Mouse (Mus musculus) forebrain, postnatal 0 days (tissue): ENCODE measurements at regions not wholly inside any gene's neighbourhood (a gene's known extent, or its start where the extent isn't known, plus 50 kb on each side); places are given as distances from the start of the nearest gene placed in this dataset.

ENCODE experiments used
- ATAC-seq: fragments of 200-750 bp; cut with Nextera tagmentation; 2 replicates; pipeline ENCODE4 v1.8.0; 2017; ENCODE audit warnings: mild to moderate bottlenecking, moderate library complexity
- DNase-seq: peaks from one replicate; pipeline ENCODE4 v3.0.0-alpha.2; 2015
- H3K27ac ChIP-seq: fragments of 300-500 bp; sonication (generic); 2 replicates; pipeline ENCODE4 v1.5.1; 2014; ENCODE audit warnings: low read depth, mild to moderate bottlenecking, antibody characterized with exemption, low read length, moderate library complexity, mixed read lengths
- H3K27me3 ChIP-seq: fragments of 300-500 bp; sonication (generic); 2 replicates; pipeline ENCODE4 v1.6.1; 2014; ENCODE audit warnings: mild to moderate bottlenecking, low read length, mixed read lengths; ENCODE audit not compliant: insufficient read depth
- H3K36me3 ChIP-seq: fragments of 300-500 bp; sonication (generic); 2 replicates; pipeline ENCODE4 v1.6.1; 2014; ENCODE audit warnings: mild to moderate bottlenecking, moderate library complexity; ENCODE audit not compliant: insufficient read depth
- H3K4me1 ChIP-seq: fragments of 300-500 bp; sonication (generic); 2 replicates; pipeline ENCODE4 v1.6.1; 2014; ENCODE audit warnings: antibody characterized with exemption; ENCODE audit not compliant: insufficient read depth
- H3K4me2 ChIP-seq: fragments of 300-500 bp; sonication (generic); 2 replicates; pipeline ENCODE4 v1.6.1; 2014; ENCODE audit warnings: low read depth, mild to moderate bottlenecking, moderate library complexity
- H3K4me3 ChIP-seq: fragments of 300-500 bp; sonication (generic); 2 replicates; pipeline ENCODE4 v1.5.1; 2014; ENCODE audit warnings: low read depth, low read length, mixed read lengths
- H3K9ac ChIP-seq: fragments of 300-500 bp; sonication (generic); 2 replicates; pipeline ENCODE4 v1.6.1; 2014; ENCODE audit warnings: mild to moderate bottlenecking
- H3K9me3 ChIP-seq: fragments of 300-500 bp; sonication (generic); 2 replicates; pipeline ENCODE4 v1.6.1; 2016; ENCODE audit warnings: low read length
- CTCF ChIP-seq: sonication (generic); IDR thresholded peaks from 2 replicates; pipeline ENCODE4 v1.5.1; 2016; ENCODE audit warnings: antibody characterized with exemption, control low read depth, low read depth
- WGBS: fragments of 180-500 bp; shearing (Covaris S2); extraction: QIAGEN DNeasy Blood & Tissue Kit; methylation state at CpG from one replicate; pipeline ENCODE4 v1.1.7; 2014; 5-methylcytosine and 5-hydroxymethylcytosine counted together

DNA sequence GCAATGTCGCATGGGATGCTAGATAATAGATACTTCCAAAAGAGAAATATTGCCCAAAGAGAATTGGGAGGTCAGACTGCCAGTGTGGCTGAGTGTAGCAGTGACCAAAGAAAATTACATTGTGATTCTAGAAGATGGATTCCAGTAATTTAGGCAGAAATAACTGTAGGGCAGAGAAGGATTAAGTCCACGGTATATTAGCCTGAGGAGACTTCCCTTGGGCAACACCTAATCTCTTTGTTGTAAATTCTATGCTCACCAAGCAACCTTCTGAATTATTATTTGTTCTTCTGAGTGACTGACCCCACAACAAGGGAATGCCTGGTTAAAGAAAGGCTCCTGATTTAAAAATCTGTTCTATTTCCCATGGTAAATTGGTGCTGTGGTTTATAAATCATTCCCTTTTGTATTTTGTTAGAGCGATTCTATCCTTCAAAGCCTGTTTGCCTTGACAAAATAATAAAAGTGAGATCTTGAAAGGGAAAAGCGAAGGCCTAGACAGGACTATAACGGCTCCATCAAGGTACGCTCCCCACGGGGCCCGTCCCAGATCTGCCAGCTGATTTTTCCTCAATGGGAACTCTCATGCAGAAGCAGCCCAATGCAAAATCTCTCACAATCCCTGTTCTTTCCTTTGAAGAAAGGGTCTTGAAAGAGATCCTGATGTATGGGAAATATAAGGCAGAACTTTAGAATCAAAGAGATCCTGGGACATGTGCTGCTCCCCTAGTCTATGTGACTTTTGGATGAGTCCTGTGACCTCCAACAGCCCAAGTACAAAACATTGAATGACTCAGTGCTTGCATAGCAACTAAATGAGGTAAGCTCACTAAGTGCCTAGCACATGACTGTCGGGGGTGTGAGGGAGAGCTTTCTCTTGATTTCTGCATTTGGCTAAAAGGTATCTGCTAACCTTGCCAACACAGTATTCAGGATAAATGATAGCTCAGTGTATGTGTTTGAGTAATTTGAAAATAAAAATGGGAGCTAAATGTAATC, 90.6 kb upstream of the Map3k7 start:
- no peaks in the 10 kb centered on the region for H3K27me3 ChIP-seq
- 33% methylated on average over 9 of the region's 9 CpGs for WGBS
- no peaks in the 10 kb centered on the region for H3K9me3 ChIP-seq
- DNase-seq (peak; percentile 5), ATAC-seq (peak; percentile 32; the same call in 1 of the 2 replicates)
- no peak overlapping the region for H3K27ac ChIP-seq
- TF ChIP-seq CTCF: no peak
- H3K9ac ChIP-seq: no peak overlapping the region
- H3K4me1 ChIP-seq: no peaks in the 10 kb centered on the region; the same call in 1 of the 2 replicates
- no peaks in the 10 kb centered on the region for H3K36me3 ChIP-seq
- H3K4me3 ChIP-seq: no peak overlapping the region
- H3K4me2 ChIP-seq: no peak overlapping the region

DNA sequence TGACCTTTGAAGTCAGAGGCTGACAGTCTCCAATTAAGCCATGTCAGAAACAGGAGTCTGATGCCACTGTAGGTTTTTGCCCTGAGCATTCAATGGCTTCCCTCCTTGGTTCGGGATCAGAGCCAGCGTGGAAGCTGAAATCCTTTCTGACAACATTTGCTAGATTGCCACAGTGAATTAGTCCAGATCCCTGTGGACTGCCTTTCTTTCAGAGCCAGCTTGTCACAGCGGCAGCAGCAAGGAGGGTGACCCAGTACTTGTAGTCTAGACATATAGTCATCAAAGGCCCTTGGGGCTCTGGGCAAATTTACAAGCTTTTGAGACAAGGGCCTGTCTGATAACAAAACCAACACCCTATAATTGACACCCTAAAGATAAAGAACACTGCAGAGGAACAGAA, 86.5 kb upstream of the Map3k7 start:
- peak; percentile 5 for DNase-seq
- Histone ChIP-seq H3K27me3 (no peaks in the 10 kb centered on the region), H3K36me3 (no peaks in the 10 kb centered on the region), H3K4me3 (no peak overlapping the region), H3K9ac (no peak overlapping the region), H3K9me3 (no peaks in the 10 kb centered on the region), H3K4me2 (no peak overlapping the region), H3K4me1 (no peaks in the 10 kb centered on the region; the same call in 1 of the 2 replicates), H3K27ac (no peak overlapping the region)
- 33% methylated on average over 3 of the region's 3 CpGs for WGBS
- ATAC-seq: no peak
- no peak for TF ChIP-seq CTCF

DNA sequence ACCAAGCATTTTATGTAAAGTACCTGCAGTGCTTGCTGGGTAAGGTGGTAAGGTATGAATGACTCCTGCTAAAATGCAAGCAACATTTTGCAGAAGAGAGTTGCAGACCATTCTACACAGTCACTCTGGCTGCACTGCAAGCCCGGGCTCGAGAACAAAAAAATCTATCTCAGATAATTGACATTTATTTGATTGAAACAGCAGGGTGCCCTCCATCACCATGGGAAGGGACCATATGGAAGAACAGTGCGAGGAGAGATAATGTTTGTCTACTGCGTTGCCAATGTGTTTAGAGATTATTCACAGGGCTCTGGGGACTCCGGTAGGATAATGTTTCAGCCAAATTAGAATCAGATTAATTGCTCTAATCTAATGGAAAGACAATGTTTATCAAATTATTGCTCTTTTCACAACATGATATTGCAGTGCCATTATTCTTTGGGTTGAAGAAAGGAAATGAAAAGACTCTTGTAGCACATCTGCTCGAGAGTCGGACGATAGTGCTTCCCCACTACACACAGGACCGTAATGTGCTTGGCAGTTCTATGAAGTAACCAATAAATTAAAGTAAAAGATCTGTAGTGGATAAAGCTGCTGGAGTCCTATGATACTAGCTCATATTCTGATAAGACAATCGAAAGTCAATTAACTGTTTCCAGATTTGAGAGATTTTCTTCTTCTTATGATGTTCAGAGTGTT, 85.3 kb upstream of the Map3k7 start:
- Histone ChIP-seq H3K27me3 (no peaks in the 10 kb centered on the region), H3K27ac (no peak overlapping the region), H3K36me3 (no peaks in the 10 kb centered on the region), H3K4me3 (no peak overlapping the region), H3K9ac (0 out of 2 replicates have a peak overlapping the region, but pooled peaks have one; percentile 14), H3K4me1 (no peaks in the 10 kb centered on the region; the same call in 1 of the 2 replicates), H3K4me2 (peak overlapping the region; percentile 29; the same call in 1 of the 2 replicates), H3K9me3 (no peaks in the 10 kb centered on the region)
- DNase-seq (peak; percentile 33), ATAC-seq (peak; percentile 64)
- TF ChIP-seq CTCF: no peak
- 19% methylated on average over 10 of the region's 10 CpGs for WGBS

DNA sequence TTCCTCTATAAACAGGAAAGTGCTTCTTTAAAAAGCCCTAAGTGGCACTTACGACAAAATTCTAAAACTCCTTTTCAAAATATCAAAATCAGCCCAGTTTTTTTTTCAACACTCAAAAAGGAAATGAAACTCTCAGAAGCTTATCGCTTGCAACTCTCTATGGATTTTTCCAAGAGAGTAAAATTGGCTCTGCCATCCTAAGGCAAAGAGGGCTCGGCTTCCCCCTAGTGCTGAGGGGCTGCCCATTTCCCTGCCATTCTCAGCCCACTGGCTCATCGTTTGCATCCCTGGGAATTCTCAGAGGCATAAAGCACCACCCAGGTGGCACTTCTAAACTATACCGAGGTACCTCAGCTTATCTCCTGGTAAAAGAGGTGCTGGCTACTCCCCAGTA, 84.7 kb upstream of the Map3k7 start:
- Histone ChIP-seq H3K4me3 (no peak overlapping the region), H3K27ac (no peak overlapping the region), H3K36me3 (no peaks in the 10 kb centered on the region), H3K9me3 (no peaks in the 10 kb centered on the region), H3K9ac (no peak overlapping the region), H3K27me3 (no peaks in the 10 kb centered on the region), H3K4me2 (0 out of 2 replicates have a peak overlapping the region, but pooled peaks have one; percentile 6), H3K4me1 (no peaks in the 10 kb centered on the region; the same call in 1 of the 2 replicates)
- DNase-seq (peak; percentile 42), ATAC-seq (peak; percentile 57)
- TF ChIP-seq CTCF: peak; percentile 47
- 25% methylated on average over 5 of the region's 5 CpGs for WGBS

DNA sequence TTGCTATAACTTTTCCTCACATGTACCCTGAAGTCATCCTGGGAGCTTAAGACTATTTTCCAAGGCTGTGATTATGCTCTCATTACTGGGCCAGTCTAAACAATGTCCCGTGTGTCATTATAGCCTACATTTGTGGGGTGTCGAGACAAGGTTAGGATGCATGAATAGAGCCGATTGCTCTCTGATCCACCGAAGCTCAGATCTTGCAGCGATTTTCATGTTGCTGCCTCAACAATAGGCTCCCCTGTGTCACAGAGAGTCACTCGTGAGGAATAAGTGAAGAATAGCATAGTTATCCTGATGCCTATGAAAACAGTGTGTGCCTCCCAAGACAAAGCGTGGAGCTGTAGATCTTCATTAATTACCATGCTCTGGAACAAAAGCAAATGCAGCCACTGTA, 83.7 kb upstream of the Map3k7 start:
- Histone ChIP-seq H3K4me1 (no peaks in the 10 kb centered on the region; the same call in 1 of the 2 replicates), H3K4me3 (no peak overlapping the region), H3K27ac (no peak overlapping the region), H3K4me2 (0 out of 2 replicates have a peak overlapping the region, but pooled peaks have one; percentile 16), H3K36me3 (no peaks in the 10 kb centered on the region), H3K9me3 (no peaks in the 10 kb centered on the region), H3K27me3 (no peaks in the 10 kb centered on the region), H3K9ac (no peak overlapping the region)
- TF ChIP-seq CTCF: no peak
- peak; percentile 34 for DNase-seq
- 9% methylated on average over 7 of the region's 7 CpGs for WGBS
- ATAC-seq: peak; percentile 52; the same call in 1 of the 2 replicates

DNA sequence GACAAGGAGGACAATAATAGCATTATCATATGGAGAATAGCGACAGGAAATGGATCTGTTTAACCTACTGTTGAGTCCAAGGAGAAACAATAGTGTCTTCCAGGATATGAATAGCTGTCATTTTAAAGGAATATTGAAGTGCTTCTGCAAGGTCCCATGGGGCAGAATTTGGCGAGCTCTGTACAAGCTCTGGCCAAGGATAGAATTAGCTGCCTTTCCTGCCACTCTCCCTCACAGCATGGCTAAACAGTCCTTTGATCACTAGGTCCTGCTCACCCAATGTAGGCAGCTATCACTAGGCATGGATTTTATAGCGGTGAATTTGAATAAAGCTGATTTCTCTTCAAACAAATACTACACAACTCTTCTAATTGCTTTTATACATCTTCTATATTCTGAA, 74.2 kb upstream of the Map3k7 start:
- TF ChIP-seq CTCF: no peak
- Histone ChIP-seq H3K9me3 (no peaks in the 10 kb centered on the region), H3K36me3 (no peaks in the 10 kb centered on the region), H3K9ac (no peak overlapping the region), H3K4me3 (no peak overlapping the region), H3K27ac (no peak overlapping the region), H3K4me1 (no peaks in the 10 kb centered on the region), H3K4me2 (no peak overlapping the region), H3K27me3 (no peaks in the 10 kb centered on the region)
- ATAC-seq: no peak
- 63% methylated on average over 3 of the region's 3 CpGs for WGBS
- DNase-seq: no peak
